ENCODE assay signal across 8 mouse cellular contexts in the genomic region with DNA sequence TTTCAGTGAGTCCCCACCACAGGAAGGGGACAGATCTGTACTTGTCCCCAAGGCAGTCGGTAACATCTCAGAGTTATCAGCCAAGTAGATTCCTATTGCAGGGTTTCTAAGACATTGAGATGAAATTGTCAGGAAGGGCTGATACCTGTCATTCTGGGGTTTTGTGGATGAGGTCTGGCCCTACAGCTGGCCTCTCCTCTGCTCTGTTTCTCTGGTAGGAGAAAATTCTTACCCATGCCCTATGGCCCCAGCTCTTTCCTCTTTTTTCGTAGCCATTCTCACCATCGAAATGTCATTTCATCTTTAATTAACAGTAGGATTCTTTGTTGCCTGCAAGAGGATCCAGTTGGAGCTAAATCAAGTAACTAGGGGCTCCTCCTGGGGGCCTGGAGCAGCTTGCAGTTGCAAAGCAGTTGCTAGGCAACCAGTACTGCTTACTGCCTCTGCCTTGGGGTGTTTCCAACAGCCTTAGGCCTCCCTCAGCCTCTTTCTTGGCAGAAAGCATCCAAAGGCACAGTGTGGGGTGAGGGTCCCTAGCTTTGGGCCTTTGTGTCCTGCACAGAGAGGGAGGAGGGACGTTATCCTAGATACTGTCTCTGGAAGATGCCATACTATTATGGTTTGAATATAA. TPM values are rescaled to one million over a fixed set of nuclear protein-coding genes. Genes with fewer than 3 reads are reported as not detected.
A peak's percentile ranks its signal among the peaks of the same experiment; 100 is the strongest.
DNase-seq lines count a peak whose midpoint lies in the region; ATAC-seq lines count a peak whose summit lies in the region.

A gene (plus strand): TSS at position 427 of the 631 bp plus-strand sequence.

- H3K4me2 ChIP-seq in neural tube, embryonic 11.5 days (ENCODE audit: low read depth) = no peak within 1 kb of the TSS
- peak within 1 kb of the TSS; percentile 15 for H3K4me2 ChIP-seq in forebrain, embryonic 16.5 days (ENCODE audit: low read length)
- H3K4me2 ChIP-seq in neural tube, embryonic 15.5 days = peak within 1 kb of the TSS; percentile 19

- H3K36me3 ChIP-seq in neural tube, embryonic 11.5 days (ENCODE audit: control insufficient read depth, insufficient read depth, low read length) = no peaks in the 10 kb centered on the region
- no peaks in the 10 kb centered on the region for H3K36me3 ChIP-seq in forebrain, embryonic 16.5 days (ENCODE audit: control insufficient read depth, insufficient read depth)
- no peaks in the 10 kb centered on the region for H3K36me3 ChIP-seq in neural tube, embryonic 15.5 days

- H3K27me3 ChIP-seq in neural tube, embryonic 11.5 days (ENCODE audit: control insufficient read depth, insufficient read depth, low read length) = no peaks in the 10 kb centered on the region
- H3K27me3 ChIP-seq in forebrain, embryonic 16.5 days (replicated peaks; ENCODE audit: control insufficient read depth, insufficient read depth, low read length) = no peaks in the 10 kb centered on the region
- no peaks in the 10 kb centered on the region for H3K27me3 ChIP-seq in neural tube, embryonic 15.5 days (replicated peaks)

- peak; percentile 50 for DNase-seq in neural tube, embryonic 11.5 days (ENCODE audit: low spot score)
- no peak for DNase-seq in neural tube, embryonic 10.5 days (ENCODE audit: extremely low spot score, low spot score)
- peak; percentile 77 to 90 for DNase-seq in layer of hippocampus, postnatal 14 days (ENCODE audit: low spot score in 2 of 2)
- no peak for DNase-seq in adipocyte (ENCODE audit: low spot score)
- DNase-seq in testis, postnatal 14 days (ENCODE audit: low spot score) = no peak

- ATAC-seq in neural tube, embryonic 11.5 days (ENCODE audit: insufficient read depth, low FRiP score, low TSS enrichment) = peak; percentile 71; the same call in 1 of the 2 replicates
- ATAC-seq in forebrain, embryonic 16.5 days = peak; percentile 95
- ATAC-seq in neural tube, embryonic 15.5 days (ENCODE audit: low FRiP score) = peak; percentile 93
- no peak for ATAC-seq in erythroblast, adult 5-6 weeks (replicated peaks; ENCODE audit: low FRiP score, poor library complexity, severe bottlenecking)

- H3K9ac ChIP-seq in neural tube, embryonic 11.5 days (ENCODE audit: low read length) = no peak within 1 kb of the TSS
- peak within 1 kb of the TSS; percentile 39; the same call in 1 of the 2 replicates for H3K9ac ChIP-seq in forebrain, embryonic 16.5 days (replicated peaks; ENCODE audit: low read depth, low read length)
- no peak within 1 kb of the TSS for H3K9ac ChIP-seq in neural tube, embryonic 15.5 days (replicated peaks)

- H3K4me3 ChIP-seq in neural tube, embryonic 11.5 days (ENCODE audit: low read depth, low read length) = no peak within 1 kb of the TSS
- H3K4me3 ChIP-seq in forebrain, embryonic 16.5 days (replicated peaks; ENCODE audit: low read length) = no peak within 1 kb of the TSS
- H3K4me3 ChIP-seq in neural tube, embryonic 15.5 days (replicated peaks) = no peak within 1 kb of the TSS

- peaks cover 14% of the 10 kb centered on the region for H3K4me1 ChIP-seq in neural tube, embryonic 11.5 days (ENCODE audit: control insufficient read depth, insufficient read depth, low read length)
- H3K4me1 ChIP-seq in forebrain, embryonic 16.5 days (replicated peaks; ENCODE audit: control insufficient read depth, insufficient read depth, low read length) = peaks cover 30% of the 10 kb centered on the region
- peaks cover 37% of the 10 kb centered on the region for H3K4me1 ChIP-seq in neural tube, embryonic 15.5 days

- H3K9me3 ChIP-seq in neural tube, embryonic 11.5 days (ENCODE audit: control insufficient read depth, low read length) = no peaks in the 10 kb centered on the region
- H3K9me3 ChIP-seq in forebrain, embryonic 16.5 days (ENCODE audit: control insufficient read depth, low read length) = no peaks in the 10 kb centered on the region
- no peaks in the 10 kb centered on the region for H3K9me3 ChIP-seq in neural tube, embryonic 15.5 days (replicated peaks)

- 42% methylated on average over 4 of the region's 4 CpGs for WGBS in neural tube, embryonic 11.5 days
- 10% methylated on average over 4 of the region's 4 CpGs for WGBS in forebrain, embryonic 16.5 days
- 26% methylated on average over 4 of the region's 4 CpGs for WGBS in neural tube, embryonic 15.5 days

- H3K27ac ChIP-seq in neural tube, embryonic 11.5 days (ENCODE audit: low read depth, low read length) = no peak within 1 kb of the TSS
- peak within 1 kb of the TSS; percentile 80 for H3K27ac ChIP-seq in forebrain, embryonic 16.5 days (ENCODE audit: low read length)
- H3K27ac ChIP-seq in neural tube, embryonic 15.5 days (replicated peaks) = peak within 1 kb of the TSS; percentile 84

RNA-seq across cellular contexts. Expression of the gene that starts here (rescaled TPM):
- 0.28 TPM in 1 of 2 replicates, not detected in the other for polyA plus RNA-seq in neural tube, embryonic 11.5 days (2014; fragmentation: Nextera tagmentation; extraction: Ambion mirVana)
- polyA plus RNA-seq in forebrain, embryonic 16.5 days (2015; fragmentation: Nextera tagmentation; extraction: Ambion mirVana) = 3.6 and 5.6 TPM in 2 replicates
- 1 to 10 TPM; 4.1 to 5.3 TPM for total RNA-seq in layer of hippocampus, postnatal 14 days (2021)
- 6.7 and 6.8 TPM in 2 replicates for polyA plus RNA-seq in neural tube, embryonic 15.5 days (2015; fragmentation: Nextera tagmentation; extraction: Ambion mirVana)
- total RNA-seq in erythroblast, adult 5-6 weeks (2015; ENCODE audit: low replicate concordance) = not detected in 2 replicates
- not detected in 2 replicates for total RNA-seq in erythroblast, adult 5-6 weeks (2017; ENCODE audit: low replicate concordance)

Comparison
In these comparisons a context has a peak if more than half of its experiments do, and no peak if none do; other contexts are left out.
1. RNA of the gene that starts here (total RNA-seq): 4.1 to 5.3 TPM in layer of hippocampus, postnatal 14 days; not detected in erythroblast, adult 5-6 weeks; every median in the first group is over 4 times any median in the second.
2. Peak in DNase-seq and ATAC-seq in neural tube, embryonic 11.5 days; RNA of the gene not detected or under 1 TPM.
3. DNase-seq: peak in layer of hippocampus, postnatal 14 days (2 of 2); none in neural tube, embryonic 10.5 days (single experiment), adipocyte (single experiment) and testis, postnatal 14 days (single experiment).